In the genomic region with DNA sequence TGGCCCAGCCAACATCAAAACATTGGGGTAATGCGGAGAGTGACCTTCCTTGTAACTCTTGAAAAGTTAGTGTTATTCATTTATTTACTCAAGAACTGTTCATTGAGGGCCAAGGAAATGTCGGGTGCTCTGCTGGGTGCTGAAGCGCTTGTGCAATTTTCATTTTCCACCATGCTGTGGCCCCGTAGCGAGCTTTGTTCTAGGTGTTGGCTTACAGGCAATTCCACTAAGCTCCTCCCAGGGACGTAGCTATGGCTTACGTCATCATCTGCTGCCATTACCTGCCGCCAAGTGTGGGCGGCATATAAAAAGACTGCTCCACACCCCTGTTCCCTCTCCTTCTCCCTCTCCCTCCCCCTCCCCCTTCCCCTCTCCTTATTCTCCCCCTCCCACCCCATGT, we compare ENCODE assay signal across 8 mouse cellular contexts. TPM values are rescaled to one million over a fixed set of nuclear protein-coding genes. Genes with fewer than 3 reads are reported as not detected.
DNase-seq lines count a peak whose midpoint lies in the region; ATAC-seq lines count a peak whose summit lies in the region.
"Had no signal": no experiment of that assay in that cellular context is flagged by ENCODE, and none has a peak within 500 bp of the region (broad histone marks: within the 10 kb centered on the region; RNA-seq: fewer than 3 reads in every experiment).

No protein-coding gene starts in this region.

- peak overlapping the region; percentile 13; the same call in 1 of the 2 replicates for H3K4me3 ChIP-seq in hindbrain, embryonic 12.5 days
- no peak overlapping the region for H3K4me3 ChIP-seq in lung, embryonic 16.5 days (ENCODE audit: low read length)

- DNase-seq in ES-CJ7 (ENCODE audit: low read depth, low spot score): peak; percentile 92
- peak; percentile 92 for DNase-seq in R1 (ENCODE audit: low read depth, low spot score)
- DNase-seq in adrenal gland, postnatal 10 days: no peak
- DNase-seq in cerebellum, adult 18-20 months: no peak
- DNase-seq in thymus, postnatal 0 days (ENCODE audit: low spot score): no peak
- DNase-seq: cerebellum, adult 11 months had no signal

- peak overlapping the region; percentile 40; the same call in 1 of the 2 replicates for H3K27ac ChIP-seq in hindbrain, embryonic 12.5 days
- peak overlapping the region; percentile 65 for H3K27ac ChIP-seq in lung, embryonic 16.5 days (ENCODE audit: low read length)

- H3K36me3 ChIP-seq in hindbrain, embryonic 12.5 days: no peaks in the 10 kb centered on the region
- no peaks in the 10 kb centered on the region for H3K36me3 ChIP-seq in lung, embryonic 16.5 days (ENCODE audit: control insufficient read depth, insufficient read depth, low read length)

- no peaks in the 10 kb centered on the region for H3K9me3 ChIP-seq in hindbrain, embryonic 12.5 days (replicated peaks)
- H3K9me3 ChIP-seq in lung, embryonic 16.5 days (ENCODE audit: control insufficient read depth, low read length): no peaks in the 10 kb centered on the region

- no peak overlapping the region for H3K9ac ChIP-seq in hindbrain, embryonic 12.5 days
- H3K9ac ChIP-seq in lung, embryonic 16.5 days (ENCODE audit: low read length): no peak overlapping the region

- H3K4me1 ChIP-seq in hindbrain, embryonic 12.5 days: peaks cover 34% of the 10 kb centered on the region
- peaks cover 30% of the 10 kb centered on the region for H3K4me1 ChIP-seq in lung, embryonic 16.5 days (replicated peaks; ENCODE audit: control insufficient read depth, insufficient read depth, low read length)

- peaks cover 4% of the 10 kb centered on the region; the same call in 1 of the 2 replicates for H3K27me3 ChIP-seq in hindbrain, embryonic 12.5 days
- H3K27me3 ChIP-seq in lung, embryonic 16.5 days (ENCODE audit: control insufficient read depth, insufficient read depth, low read depth, low read length): no peaks in the 10 kb centered on the region

- no peak for ATAC-seq in hindbrain, embryonic 12.5 days (ENCODE audit: low FRiP score)
- peak; percentile 47 for ATAC-seq in lung, embryonic 16.5 days (ENCODE audit: low read depth)

- peak overlapping the region; percentile 38 for H3K4me2 ChIP-seq in hindbrain, embryonic 12.5 days (replicated peaks)
- H3K4me2 ChIP-seq in lung, embryonic 16.5 days (ENCODE audit: low read depth, low read length): peak overlapping the region; percentile 37

- 36% methylated on average over 9 of the region's 9 CpGs for WGBS in hindbrain, embryonic 12.5 days
- WGBS in lung, embryonic 16.5 days: 17% methylated on average over 9 of the region's 9 CpGs

RNA-seq across cellular contexts. Expression of a gene that starts 29.2 kb away (rescaled TPM):
- 39.9 and 40.8 TPM in 2 replicates for polyA plus RNA-seq in hindbrain, embryonic 12.5 days (2016; fragmentation: Nextera tagmentation; extraction: Ambion mirVana)
- polyA plus RNA-seq in lung, embryonic 16.5 days (2015; fragmentation: Nextera tagmentation; extraction: Ambion mirVana): 25.9 and 27.8 TPM in 2 replicates
- total RNA-seq in adrenal gland, postnatal 10 days (2021): 1 to 10 TPM; 6.3 to 7.2 TPM
- polyA plus RNA-seq in thymus, postnatal 0 days (2015; fragmentation: Nextera tagmentation; extraction: Ambion mirVana): 3.9 and 4.3 TPM in 2 replicates

RNA-seq across cellular contexts. Expression of a gene that starts 30.1 kb away (rescaled TPM):
- 0.82 and 1.1 TPM in 2 replicates for polyA plus RNA-seq in hindbrain, embryonic 12.5 days (2016; fragmentation: Nextera tagmentation; extraction: Ambion mirVana)
- 0.16 and 0.19 TPM in 2 replicates for polyA plus RNA-seq in lung, embryonic 16.5 days (2015; fragmentation: Nextera tagmentation; extraction: Ambion mirVana)
- not detected for total RNA-seq in adrenal gland, postnatal 10 days (2021)
- polyA plus RNA-seq in thymus, postnatal 0 days (2015; fragmentation: Nextera tagmentation; extraction: Ambion mirVana): 0.05 TPM in 1 of 2 replicates, not detected in the other

RNA-seq across cellular contexts. Expression of a gene that starts 54.1 kb away (rescaled TPM):
- polyA plus RNA-seq in hindbrain, embryonic 12.5 days (2016; fragmentation: Nextera tagmentation; extraction: Ambion mirVana): 4.3 and 4.8 TPM in 2 replicates
- polyA plus RNA-seq in lung, embryonic 16.5 days (2015; fragmentation: Nextera tagmentation; extraction: Ambion mirVana): 18.4 and 23.2 TPM in 2 replicates
- total RNA-seq in adrenal gland, postnatal 10 days (2021): under 1 TPM; 0.51 to 0.64 TPM
- polyA plus RNA-seq in thymus, postnatal 0 days (2015; fragmentation: Nextera tagmentation; extraction: Ambion mirVana): 0.52 and 1.2 TPM in 2 replicates

Comparison
In these comparisons a context has a peak if more than half of its experiments do, and no peak if none do; other contexts are left out.
1. DNase-seq: peak in ES-CJ7 (single experiment) and R1 (single experiment); none in adrenal gland, postnatal 10 days (single experiment), cerebellum, adult 18-20 months (0 of 2) and thymus, postnatal 0 days (single experiment).